Mouse (Mus musculus): ENCODE results near the gene Rgs19. TPM values are rescaled to one million over a fixed set of nuclear protein-coding genes. Genes with fewer than 3 reads are reported as not detected.
A peak's percentile ranks its signal among the peaks of the same experiment; 100 is the strongest.

The Rgs19 gene
- polyA plus RNA-seq, 1 experiment from 2014 or later = 74.9 TPM

DNA sequence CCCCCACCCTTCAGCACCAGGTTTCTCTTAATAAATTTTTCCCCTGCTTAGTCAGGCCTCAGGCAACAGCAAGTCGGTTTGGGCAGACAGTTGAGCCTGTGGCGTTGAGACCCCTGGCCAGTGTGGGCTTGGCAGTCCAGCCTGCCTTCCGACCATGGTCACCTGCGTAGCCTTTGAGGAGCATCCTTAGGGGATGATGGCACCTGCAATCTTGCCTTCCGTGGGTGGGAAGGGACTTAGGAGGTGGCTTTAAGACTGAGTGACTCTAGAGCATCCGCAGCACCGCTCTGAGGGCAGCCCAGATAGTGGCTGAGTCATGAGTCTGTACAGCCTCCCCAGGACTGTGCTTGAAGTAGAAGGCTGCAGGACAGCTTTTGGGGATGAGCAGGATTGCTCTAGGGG, 13.1 kb downstream of the Rgs19 start:
- ATAC-seq (ENCODE audit: insufficient number of reproducible peaks, insufficient read depth, low FRiP score, low TSS enrichment) = peak; percentile 11; the same call in 1 of the 2 replicates
- 11% methylated on average over 7 of the region's 7 CpGs for WGBS
- Histone ChIP-seq H3K9me3 (no peaks in the 10 kb centered on the region), H3K9ac (peak overlapping the region; percentile 81), H3K4me3 (peak overlapping the region; percentile 66), H3K4me2 (replicated peaks) (peak overlapping the region; percentile 89), H3K27ac (0 out of 2 replicates have a peak overlapping the region, but pooled peaks have one; percentile 43), H3K36me3 (0 out of 2 replicates have a peak, but pooled peaks cover 3% of the 10 kb centered on the region), H3K27me3 (no peaks in the 10 kb centered on the region), H3K4me1 (0 out of 2 replicates have a peak, but pooled peaks cover 1% of the 10 kb centered on the region)

DNA sequence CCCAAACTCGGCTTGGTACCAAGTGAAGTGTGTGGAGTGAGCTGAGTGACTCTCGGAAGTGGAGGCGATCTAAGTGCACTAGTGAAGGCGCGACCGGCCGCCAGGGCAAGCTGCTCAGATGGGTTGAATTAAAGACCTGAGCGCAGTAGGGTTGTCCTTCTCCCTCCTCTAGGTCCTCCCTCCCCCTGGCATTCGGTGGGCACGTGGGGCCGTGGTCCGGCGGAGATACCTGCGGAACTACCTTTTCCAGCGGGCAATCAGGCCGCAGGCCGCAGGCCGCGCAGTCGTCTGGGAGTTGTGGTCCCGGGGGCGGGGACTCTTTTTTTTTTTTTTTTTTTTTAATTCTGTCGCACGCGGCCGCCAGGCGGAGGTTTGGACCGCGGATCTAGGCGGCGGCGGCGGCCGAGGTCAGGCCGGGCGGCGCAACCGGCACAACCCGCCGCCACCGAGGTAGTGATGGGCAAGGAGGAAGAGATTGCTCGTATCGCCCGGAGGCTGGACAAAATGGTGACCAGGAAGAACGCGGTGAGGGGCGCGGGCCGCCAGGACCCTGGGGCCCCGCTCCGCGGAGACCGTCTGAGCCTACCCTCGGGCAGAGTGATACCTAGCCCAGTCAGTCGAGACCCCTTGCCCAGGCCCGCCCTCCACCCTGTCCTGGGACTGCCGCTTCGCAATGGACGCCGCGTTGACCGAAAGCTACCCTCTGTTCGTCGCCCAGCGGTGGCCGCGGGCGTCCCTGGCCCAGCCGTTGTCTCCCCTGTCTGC, 13.6 kb downstream of the Rgs19 start, which contains the start of gene Tcea2:
Tcea2 (plus strand) TSS at position 360 of the 765 bp plus-strand sequence.
- Histone ChIP-seq H3K27ac (peak within 1 kb of the TSS; percentile 43), H3K27me3 (no peaks in the 10 kb centered on the region), H3K4me2 (replicated peaks) (peak within 1 kb of the TSS; percentile 89), H3K9ac (peak within 1 kb of the TSS; percentile 81), H3K4me1 (peaks cover 6% of the 10 kb centered on the region; the same call in 1 of the 2 replicates), H3K36me3 (0 out of 2 replicates have a peak, but pooled peaks cover 3% of the 10 kb centered on the region), H3K9me3 (no peaks in the 10 kb centered on the region), H3K4me3 (peak within 1 kb of the TSS; percentile 66)
- WGBS = under 1% methylated on average over 68 of the region's 69 CpGs
- peak; percentile 38; the same call in 1 of the 2 replicates for ATAC-seq (ENCODE audit: insufficient number of reproducible peaks, insufficient read depth, low FRiP score, low TSS enrichment)

DNA sequence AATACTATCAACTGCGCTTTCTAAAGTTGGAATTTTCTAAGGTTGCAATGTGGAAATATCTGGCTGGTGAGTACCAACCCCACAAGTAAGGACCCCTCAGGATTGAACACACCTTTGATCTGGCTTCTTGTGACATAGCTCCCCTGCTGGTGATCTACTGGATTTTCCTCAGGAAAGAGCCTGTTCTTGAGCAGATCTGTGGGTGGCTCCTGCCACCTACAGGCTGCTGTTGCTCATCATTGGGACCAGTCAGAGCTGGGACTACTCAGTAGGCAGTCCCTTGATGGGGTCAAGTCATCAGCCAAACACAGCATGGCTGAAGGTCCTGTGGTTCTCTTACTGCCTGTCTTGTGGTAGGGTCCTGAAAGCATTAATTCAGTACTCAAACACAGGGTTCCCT, 15.0 kb downstream of the Rgs19 start:
- H3K9me3 ChIP-seq = no peaks in the 10 kb centered on the region
- no peak overlapping the region for H3K27ac ChIP-seq
- no peak overlapping the region for H3K9ac ChIP-seq
- ATAC-seq (ENCODE audit: insufficient number of reproducible peaks, insufficient read depth, low FRiP score, low TSS enrichment) = peak; percentile 50; the same call in 1 of the 2 replicates
- H3K4me2 ChIP-seq (replicated peaks) = no peak overlapping the region
- H3K36me3 ChIP-seq = no peaks in the 10 kb centered on the region
- H3K27me3 ChIP-seq = peaks cover 4% of the 10 kb centered on the region; the same call in 1 of the 2 replicates
- H3K4me1 ChIP-seq = peaks cover 12% of the 10 kb centered on the region
- H3K4me3 ChIP-seq = no peak overlapping the region
- 41% methylated on average over 1 of the region's 1 CpGs for WGBS

DNA sequence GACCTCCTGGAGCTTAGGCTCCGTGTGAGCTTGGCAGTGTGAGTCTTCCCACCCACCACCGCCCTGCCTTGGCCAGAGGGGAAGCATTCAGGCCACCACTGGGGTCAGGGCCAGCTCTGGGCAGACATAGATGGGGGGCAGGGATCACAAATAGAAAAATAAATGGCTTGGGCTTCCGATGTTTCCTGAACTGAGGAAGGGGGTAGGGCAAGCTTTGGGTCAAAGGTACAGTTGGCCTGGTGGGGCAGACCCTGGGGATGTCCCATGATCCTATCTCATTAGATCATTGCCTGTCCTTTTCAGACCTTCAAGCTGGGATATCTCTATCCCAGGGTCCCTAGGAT, 16.1 kb downstream of the Rgs19 start:
- ATAC-seq (ENCODE audit: insufficient number of reproducible peaks, insufficient read depth, low FRiP score, low TSS enrichment) = no peak
- Histone ChIP-seq H3K9me3 (no peaks in the 10 kb centered on the region), H3K27me3 (peaks cover 15% of the 10 kb centered on the region), H3K4me2 (replicated peaks) (no peak overlapping the region), H3K36me3 (no peaks in the 10 kb centered on the region), H3K4me3 (no peak overlapping the region), H3K9ac (no peak overlapping the region), H3K4me1 (peaks cover 18% of the 10 kb centered on the region), H3K27ac (no peak overlapping the region)
- WGBS = 52% methylated on average over 3 of the region's 3 CpGs

DNA sequence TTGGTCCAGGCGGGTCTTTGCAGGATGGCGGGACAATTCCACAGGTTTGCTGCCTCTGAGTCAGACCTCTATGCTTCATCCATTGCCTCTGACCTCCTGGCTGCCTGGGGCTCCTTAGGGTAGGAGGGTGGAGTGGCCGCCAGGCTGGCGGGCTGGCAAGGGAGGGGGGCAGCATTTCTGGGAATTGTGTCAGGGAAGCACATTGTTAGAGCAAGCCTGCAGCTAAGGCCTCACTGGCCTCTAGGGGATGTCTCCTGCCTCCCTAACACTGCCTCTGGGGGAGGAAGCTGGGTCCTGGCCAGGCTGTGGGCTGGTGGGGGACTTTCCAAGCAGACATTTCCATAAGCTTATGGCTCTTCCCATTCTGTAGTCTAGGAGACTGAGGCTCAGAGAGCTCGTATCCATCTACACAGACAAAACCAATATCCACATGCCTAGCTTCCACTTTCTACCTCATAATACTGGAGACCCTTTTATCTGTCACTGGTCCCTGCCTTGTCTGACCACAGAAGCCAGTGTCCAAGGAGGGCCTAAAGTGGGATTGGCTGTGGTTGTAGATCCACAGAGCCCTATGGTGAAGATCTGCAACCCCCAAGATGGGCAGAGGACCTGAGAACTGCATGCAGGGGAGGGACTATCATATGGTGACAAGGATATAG, 16.6 kb downstream of the Rgs19 start:
- 70% methylated on average over 5 of the region's 5 CpGs for WGBS
- Histone ChIP-seq H3K9ac (no peak overlapping the region), H3K27me3 (peaks cover 20% of the 10 kb centered on the region), H3K9me3 (no peaks in the 10 kb centered on the region), H3K4me1 (peaks cover 18% of the 10 kb centered on the region), H3K4me3 (no peak overlapping the region), H3K27ac (no peak overlapping the region), H3K4me2 (replicated peaks) (no peak overlapping the region), H3K36me3 (no peaks in the 10 kb centered on the region)
- ATAC-seq (ENCODE audit: insufficient number of reproducible peaks, insufficient read depth, low FRiP score, low TSS enrichment) = no peak

DNA sequence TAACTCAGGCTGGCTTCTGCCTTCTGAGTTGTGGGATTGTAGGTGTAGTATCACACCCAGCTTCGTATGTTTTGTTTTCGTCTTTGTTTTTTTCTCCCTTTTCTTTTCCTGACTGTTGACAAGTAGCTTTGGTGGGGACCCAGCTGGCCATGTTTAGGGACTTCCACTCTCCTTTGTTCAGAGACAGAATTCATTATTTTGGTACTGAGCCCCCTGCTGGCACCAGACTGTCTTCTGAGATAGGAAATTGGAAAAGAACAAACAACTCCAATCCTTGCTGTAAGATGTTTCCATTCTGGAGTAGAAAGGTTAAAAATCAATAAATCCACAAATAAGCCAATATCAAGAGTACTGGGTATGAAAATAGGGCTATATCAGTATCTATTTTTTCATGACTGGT, 17.4 kb downstream of the Rgs19 start:
- Histone ChIP-seq H3K4me3 (no peak overlapping the region), H3K36me3 (no peaks in the 10 kb centered on the region), H3K27ac (no peak overlapping the region), H3K27me3 (peaks cover 28% of the 10 kb centered on the region), H3K4me2 (replicated peaks) (no peak overlapping the region), H3K9ac (no peak overlapping the region), H3K9me3 (no peaks in the 10 kb centered on the region), H3K4me1 (peaks cover 21% of the 10 kb centered on the region)
- no peak for ATAC-seq (ENCODE audit: insufficient number of reproducible peaks, insufficient read depth, low FRiP score, low TSS enrichment)
- WGBS = 44% methylated on average over 2 of the region's 2 CpGs

DNA sequence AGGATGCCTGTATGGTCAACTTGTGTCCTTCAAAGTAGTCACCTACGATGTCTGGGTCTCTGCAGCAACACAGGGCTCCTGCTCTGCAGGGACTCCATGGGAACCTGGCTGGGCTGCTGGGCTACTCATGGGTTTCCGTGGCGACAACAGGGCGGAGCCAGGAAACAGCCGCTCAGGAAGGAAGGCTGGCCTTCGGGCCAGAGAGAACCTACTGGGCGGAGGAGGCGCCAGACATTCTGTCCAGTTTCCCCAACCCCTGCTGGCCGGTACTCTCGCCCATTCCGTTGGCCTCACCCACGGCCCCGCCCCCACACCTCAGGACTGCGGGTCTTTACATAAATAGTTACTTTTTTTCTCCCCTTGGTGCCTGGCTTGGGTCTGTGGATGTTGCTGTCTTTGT, 18.3 kb downstream of the Rgs19 start:
- H3K27ac ChIP-seq = no peak overlapping the region

DNA sequence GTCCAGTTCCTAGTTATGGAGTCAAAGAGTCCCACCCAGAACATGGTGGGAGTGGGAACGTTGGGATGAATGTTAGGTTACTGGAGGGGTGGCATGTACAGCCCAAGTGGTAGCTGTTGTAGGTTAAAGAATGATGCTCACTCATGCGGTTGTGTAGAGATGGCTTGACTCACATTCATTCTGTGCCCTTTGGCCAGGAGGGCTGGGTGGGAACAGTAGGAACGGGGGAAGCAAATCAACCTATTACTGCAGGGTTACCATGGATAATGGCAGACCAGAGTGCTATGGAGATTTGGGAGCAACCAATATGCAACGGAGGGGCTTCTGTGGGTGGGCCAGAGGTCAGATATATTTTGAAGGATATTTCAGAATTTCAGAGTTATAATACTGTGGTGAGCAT, 18.8 kb downstream of the Rgs19 start:
- Histone ChIP-seq H3K36me3 (no peaks in the 10 kb centered on the region), H3K9ac (no peak overlapping the region), H3K4me2 (replicated peaks) (no peak overlapping the region), H3K27me3 (peaks cover 42% of the 10 kb centered on the region), H3K9me3 (no peaks in the 10 kb centered on the region), H3K4me1 (peaks cover 33% of the 10 kb centered on the region), H3K27ac (no peak overlapping the region), H3K4me3 (no peak overlapping the region)
- WGBS = 86% methylated on average over 4 of the region's 4 CpGs
- no peak for ATAC-seq (ENCODE audit: insufficient number of reproducible peaks, insufficient read depth, low FRiP score, low TSS enrichment)

More for the DNA sequence above, 18.3 kb downstream of the Rgs19 start:
- H3K4me3 ChIP-seq = no peak overlapping the region
- no peak for ATAC-seq (ENCODE audit: insufficient number of reproducible peaks, insufficient read depth, low FRiP score, low TSS enrichment)
- no peak overlapping the region for H3K9ac ChIP-seq
- peaks cover 37% of the 10 kb centered on the region for H3K27me3 ChIP-seq
- no peaks in the 10 kb centered on the region for H3K36me3 ChIP-seq
- peaks cover 28% of the 10 kb centered on the region for H3K4me1 ChIP-seq
- H3K9me3 ChIP-seq = no peaks in the 10 kb centered on the region
- peak overlapping the region; percentile 35 for H3K4me2 ChIP-seq (replicated peaks)
- 4% methylated on average over 14 of the region's 14 CpGs for WGBS

DNA sequence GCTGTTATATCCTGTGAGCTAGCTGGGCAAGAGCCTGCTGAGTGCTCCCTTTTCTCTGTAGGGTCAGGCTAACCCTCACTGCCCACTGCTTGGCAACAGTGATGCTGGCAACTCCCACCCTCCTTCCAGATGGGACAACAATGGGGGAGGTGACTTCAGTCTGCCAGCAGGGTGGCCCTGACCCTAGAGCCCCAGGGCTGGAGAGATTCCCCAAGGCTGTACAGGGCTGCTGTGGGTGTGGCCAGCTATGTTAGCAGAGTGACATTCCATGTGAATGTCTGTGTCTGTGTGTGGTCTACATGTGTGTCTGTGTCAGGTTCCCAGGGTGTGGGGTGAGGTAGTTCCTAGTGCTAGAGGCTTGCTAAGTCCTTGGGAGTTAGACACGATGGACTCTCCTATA, 20.3 kb downstream of the Rgs19 start:
- Histone ChIP-seq H3K27ac (no peak overlapping the region), H3K27me3 (peaks cover 56% of the 10 kb centered on the region), H3K4me3 (no peak overlapping the region), H3K36me3 (no peaks in the 10 kb centered on the region), H3K9ac (peak overlapping the region; percentile 2; the same call in 1 of the 2 replicates), H3K9me3 (no peaks in the 10 kb centered on the region), H3K4me2 (replicated peaks) (no peak overlapping the region), H3K4me1 (peaks cover 34% of the 10 kb centered on the region)
- 30% methylated on average over 1 of the region's 1 CpGs for WGBS
- no peak for ATAC-seq (ENCODE audit: insufficient number of reproducible peaks, insufficient read depth, low FRiP score, low TSS enrichment)

DNA sequence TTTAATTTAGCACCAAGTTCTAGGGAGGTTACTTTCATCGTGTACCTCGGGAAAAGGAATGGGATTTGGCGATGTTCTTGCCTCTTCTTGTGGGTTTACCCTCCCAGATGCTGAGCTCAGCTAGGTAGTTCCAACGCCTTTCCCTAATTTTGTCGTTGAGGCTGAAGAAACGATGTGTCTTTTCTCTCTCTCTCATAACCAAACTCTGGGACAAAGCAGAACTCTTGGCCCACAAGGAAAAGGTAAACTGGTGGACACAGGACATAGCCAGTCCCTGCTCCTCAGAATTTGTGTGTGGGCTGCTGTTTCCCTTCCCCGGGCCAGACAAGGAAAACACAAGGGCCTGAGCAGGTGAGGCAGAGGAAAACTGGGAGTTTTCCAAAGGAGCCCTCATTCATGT, 21.8 kb downstream of the Rgs19 start:
- peaks cover 34% of the 10 kb centered on the region for H3K4me1 ChIP-seq
- WGBS = 23% methylated on average over 7 of the region's 7 CpGs
- no peak overlapping the region for H3K4me3 ChIP-seq
- H3K27me3 ChIP-seq = peaks cover 61% of the 10 kb centered on the region
- no peaks in the 10 kb centered on the region for H3K9me3 ChIP-seq
- H3K9ac ChIP-seq = no peak overlapping the region
- no peak for ATAC-seq (ENCODE audit: insufficient number of reproducible peaks, insufficient read depth, low FRiP score, low TSS enrichment)
- H3K36me3 ChIP-seq = no peaks in the 10 kb centered on the region
- H3K4me2 ChIP-seq (replicated peaks) = 0 out of 2 replicates have a peak overlapping the region, but pooled peaks have one; percentile 77
- no peak overlapping the region for H3K27ac ChIP-seq

DNA sequence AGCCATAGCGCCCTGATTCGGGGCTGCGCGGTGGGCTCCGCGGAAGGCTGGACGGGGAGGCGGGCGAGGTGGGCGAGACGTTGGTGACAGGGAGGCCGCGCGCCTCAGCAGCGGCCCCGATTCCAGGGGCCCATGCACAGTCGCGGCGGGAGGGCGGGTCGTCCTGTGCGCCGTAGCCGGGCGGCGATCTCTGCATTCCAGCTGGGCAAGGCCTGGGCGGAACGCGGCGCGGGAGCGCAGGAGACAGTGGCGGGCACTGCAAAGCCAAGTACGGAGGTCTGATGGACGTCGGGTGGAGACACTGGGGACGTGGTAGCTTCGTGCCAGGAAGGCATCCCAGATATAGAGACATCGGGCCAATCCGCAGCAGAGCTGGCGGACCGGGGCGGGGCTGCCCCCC, 22.5 kb downstream of the Rgs19 start, which contains the start of gene Sox18:
Sox18 (minus strand) TSS at position 315 of the 400 bp plus-strand sequence.
- H3K27me3 ChIP-seq = peaks cover 61% of the 10 kb centered on the region
- WGBS = under 1% methylated on average over 43 of the region's 43 CpGs
- no peak within 1 kb of the TSS for H3K27ac ChIP-seq

More for the DNA sequence above, 22.5 kb downstream of the Rgs19 start, which contains the start of gene Sox18:
- H3K4me1 ChIP-seq = peaks cover 34% of the 10 kb centered on the region
- no peaks in the 10 kb centered on the region for H3K9me3 ChIP-seq
- ATAC-seq (ENCODE audit: insufficient number of reproducible peaks, insufficient read depth, low FRiP score, low TSS enrichment) = 0 out of 2 replicates have a peak, but pooled peaks have one; percentile 29
- peak within 1 kb of the TSS; percentile 48 for H3K4me3 ChIP-seq
- peak within 1 kb of the TSS; percentile 24 for H3K9ac ChIP-seq
- H3K36me3 ChIP-seq = no peaks in the 10 kb centered on the region
- H3K4me2 ChIP-seq (replicated peaks) = peak within 1 kb of the TSS; percentile 77
